Mouse (Mus musculus) forelimb bud, embryonic 11.5 days (tissue): Measurements from ENCODE around the gene Fdx1.

Experiments used
- DNase-seq: peaks from one replicate; pipeline ENCODE4 v3.0.0-alpha.2; 2012; ENCODE audit warnings: low read depth, low spot score

The Fdx1 gene

DNA sequence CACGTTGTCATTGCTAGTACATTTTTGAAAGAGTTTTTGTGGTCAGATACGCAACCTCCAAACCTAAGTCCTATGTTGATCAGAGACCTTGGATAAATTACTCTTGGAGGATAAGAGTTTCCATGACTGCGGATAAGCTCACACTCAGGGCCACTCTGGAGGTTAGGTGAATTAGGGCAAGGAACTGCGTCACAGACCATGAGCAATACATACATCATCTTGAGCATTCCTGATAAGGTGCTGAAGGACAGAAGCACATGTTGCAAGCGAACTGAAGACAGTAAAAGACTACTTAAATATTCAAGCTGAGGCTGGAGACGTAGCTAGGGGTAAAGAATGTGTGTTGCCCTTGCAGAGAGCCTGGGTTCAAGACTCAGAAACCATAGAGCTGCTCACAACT is 754 bp upstream of the Fdx1 start:
- no peak for DNase-seq

GRCm38 (mm10) chr9:51961190-51961909 is 2.0 kb downstream of the Fdx1 start:
- DNase-seq: no peak

GRCm38 (mm10) chr9:51960331-51960730 is 3.0 kb downstream of the Fdx1 start:
- no peak for DNase-seq

- DNase-seq: no peak
Observed at GRCm38 (mm10) chr9:51958981-51959380, 4.4 kb downstream of the Fdx1 start.

GRCm38 (mm10) chr9:51957025-51957424 is 6.3 kb downstream of the Fdx1 start:
- DNase-seq: no peak

- no peak for DNase-seq
Observed at GRCm38 (mm10) chr9:51956484-51956883, 6.9 kb downstream of the Fdx1 start.

- no peak for DNase-seq
Observed at GRCm38 (mm10) chr9:51951337-51951736, 12.0 kb downstream of the Fdx1 start.

- DNase-seq: no peak
Observed at GRCm38 (mm10) chr9:51950667-51951066, 12.7 kb downstream of the Fdx1 start.

DNA sequence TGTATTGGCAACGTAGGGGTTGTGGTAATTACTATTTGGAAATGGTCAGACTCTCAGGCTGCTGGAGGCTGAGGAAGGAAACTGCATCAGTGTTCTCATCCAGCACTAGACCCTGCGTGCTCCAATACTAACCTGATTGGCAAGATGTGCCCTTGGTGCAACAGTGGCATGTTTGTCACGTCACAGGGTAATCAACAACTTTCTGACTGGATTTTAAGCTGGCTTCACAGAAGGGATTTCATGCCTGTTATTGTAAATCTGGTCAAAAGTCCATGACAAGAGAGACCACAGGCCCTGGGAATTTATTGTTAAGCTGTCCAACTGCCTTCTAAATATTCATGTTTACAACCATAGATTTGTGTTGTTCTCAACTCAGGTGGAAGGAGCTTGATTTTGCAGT is 13.1 kb downstream of the Fdx1 start:
- no peak for DNase-seq

DNA sequence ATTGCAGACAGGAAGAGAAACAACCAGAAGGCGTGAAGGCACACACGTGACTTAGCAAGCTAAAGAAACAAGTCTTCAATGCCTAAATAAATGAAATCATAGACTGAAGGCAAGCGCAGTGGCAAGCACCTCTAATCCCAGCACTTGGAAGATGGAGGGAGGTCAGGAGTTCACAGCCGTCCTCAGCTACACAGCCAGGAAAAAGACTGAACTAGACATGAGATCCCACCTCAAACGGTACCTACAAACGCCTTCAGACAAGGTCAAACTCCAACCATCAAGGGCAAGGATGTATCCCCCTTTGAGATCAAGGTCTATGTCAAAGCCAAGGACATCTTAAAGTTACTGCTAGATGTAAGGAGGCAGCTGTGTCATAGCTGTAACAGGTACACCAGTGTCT is 19.4 kb downstream of the Fdx1 start:
- DNase-seq: no peak

DNA sequence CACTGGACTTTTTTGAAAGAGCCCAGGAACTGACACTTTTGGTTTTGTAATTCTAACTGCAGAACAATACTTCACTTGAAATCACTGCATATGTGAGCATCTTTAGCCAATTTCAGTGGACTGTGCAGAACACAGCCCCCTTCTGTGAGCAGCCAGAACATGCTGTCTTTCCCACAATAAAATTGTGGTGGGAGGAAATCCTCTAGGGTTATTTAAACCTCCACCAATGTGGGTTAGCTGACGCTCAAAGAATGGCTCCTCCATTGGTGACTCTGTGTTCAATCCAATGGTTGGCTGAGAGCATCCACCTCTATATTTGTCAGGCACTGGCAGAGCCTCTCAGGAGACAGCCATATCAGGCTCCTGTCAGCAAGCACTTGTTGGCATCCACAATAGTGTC is 28.7 kb downstream of the Fdx1 start:
- no peak for DNase-seq

- no peak for DNase-seq
Observed at GRCm38 (mm10) chr9:51931997-51932396, 31.4 kb downstream of the Fdx1 start.

- DNase-seq: no peak
Observed at GRCm38 (mm10) chr9:51931054-51931690, 32.2 kb downstream of the Fdx1 start.

- no peak for DNase-seq
Observed at GRCm38 (mm10) chr9:51929972-51930371, 33.4 kb downstream of the Fdx1 start.

- no peak for DNase-seq
Observed at GRCm38 (mm10) chr9:51928659-51929058, 34.7 kb downstream of the Fdx1 start.

GRCm38 (mm10) chr9:51928116-51928515 is 35.2 kb downstream of the Fdx1 start:
- DNase-seq: peak; percentile 49

DNA sequence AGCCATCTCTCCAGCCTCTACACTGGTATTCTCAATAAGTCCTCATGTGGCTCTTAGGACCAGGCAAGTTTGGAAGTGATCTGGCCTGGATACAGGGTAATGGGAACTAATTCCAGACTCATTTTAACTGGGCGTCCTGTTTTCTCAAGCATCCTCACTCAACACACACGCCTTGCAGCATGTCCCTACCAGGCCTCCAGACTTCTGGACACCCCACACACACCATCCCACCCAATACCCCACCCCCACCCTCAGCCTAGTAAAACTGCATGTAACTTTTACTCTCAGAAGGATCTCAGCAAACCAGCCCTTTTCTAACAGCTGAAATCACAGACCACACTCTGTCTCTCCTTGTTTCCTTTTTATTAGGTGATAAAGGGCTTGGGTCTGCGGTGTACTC is 35.7 kb downstream of the Fdx1 start:
- DNase-seq: peak; percentile 14

- no peak for DNase-seq
Observed at GRCm38 (mm10) chr9:51926629-51927028, 36.7 kb downstream of the Fdx1 start.

- no peak for DNase-seq
Observed at GRCm38 (mm10) chr9:51924551-51925081, 38.7 kb downstream of the Fdx1 start.

DNA sequence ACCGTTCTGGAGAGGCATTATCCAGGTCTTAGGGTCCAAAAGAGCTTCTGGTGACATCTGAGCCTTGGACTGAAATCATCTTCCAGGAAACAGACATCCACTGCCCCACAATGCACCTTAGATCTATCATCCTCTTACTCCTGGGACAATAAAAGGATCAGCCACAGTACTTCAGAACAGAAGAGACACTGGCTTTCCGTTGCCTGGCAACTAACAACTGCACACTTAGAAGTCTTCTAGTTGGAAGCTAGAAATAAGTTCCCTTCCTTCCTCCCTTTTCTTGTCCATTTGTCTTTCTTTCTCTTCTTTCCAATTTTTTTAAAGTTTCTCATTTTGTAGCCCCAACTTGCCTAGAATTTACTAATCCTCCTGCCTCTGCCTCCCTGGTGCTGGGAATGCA is 40.6 kb downstream of the Fdx1 start:
- no peak for DNase-seq

GRCm38 (mm10) chr9:51915580-51915979 is 47.8 kb downstream of the Fdx1 start:
- no peak for DNase-seq

DNA sequence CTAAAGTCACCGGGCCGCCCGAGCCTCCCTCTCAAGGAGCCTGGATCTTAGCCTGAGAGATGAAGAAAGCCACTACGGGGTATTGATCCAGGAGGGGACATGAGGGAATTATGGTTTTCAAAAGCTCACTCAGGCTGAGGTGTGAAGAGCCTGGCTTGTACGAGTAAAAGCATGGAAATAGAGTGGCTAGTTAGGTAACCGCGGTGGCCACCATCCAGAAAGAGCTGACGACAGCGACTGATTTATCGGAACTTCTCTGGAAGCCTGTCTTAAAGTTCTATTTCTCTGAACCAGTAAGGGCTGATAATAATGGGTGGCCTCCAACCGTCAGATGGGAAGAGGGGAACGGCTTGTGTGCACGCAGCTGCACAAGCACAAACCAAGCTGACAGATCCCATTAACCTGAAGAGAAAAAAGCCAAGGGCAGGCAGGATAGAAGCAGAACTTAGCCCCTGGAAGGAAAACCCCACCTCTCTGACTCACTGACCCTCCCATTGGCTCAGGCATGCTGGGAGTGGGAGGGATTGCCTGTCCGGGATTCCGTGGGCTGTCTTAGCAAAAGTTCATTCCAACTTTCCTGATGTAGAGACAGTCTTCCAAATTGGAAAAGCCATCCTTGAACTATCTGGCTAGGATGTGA is 48.8 kb downstream of the Fdx1 start:
- no peak for DNase-seq

DNA sequence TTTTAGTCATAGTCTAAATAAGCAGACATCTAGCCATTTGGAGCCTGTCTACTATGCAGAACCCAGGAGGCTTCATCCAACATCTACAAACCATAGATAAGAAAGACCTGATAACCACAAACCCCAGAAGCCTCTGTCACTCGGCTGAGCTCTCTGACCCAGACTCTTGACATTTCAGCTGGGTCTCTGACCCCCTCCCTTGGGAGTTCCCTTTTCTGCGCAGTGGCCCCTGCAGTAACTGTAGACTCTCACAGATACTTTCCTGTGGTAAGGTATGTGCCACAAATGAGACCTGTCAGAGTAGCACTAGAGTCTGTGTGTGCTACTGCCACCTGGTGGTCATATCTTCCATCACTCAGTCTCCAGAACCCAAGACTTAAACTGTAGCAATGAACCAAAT is 54.5 kb downstream of the Fdx1 start:
- peak; percentile 81 for DNase-seq
